Mouse (Mus musculus) brain, embryonic 14.5 days (tissue): Measurements from ENCODE around the gene Chp2.

ENCODE experiments used
- CTCF ChIP-seq: fragments of 200-500 bp; IDR thresholded peaks from 2 replicates; pipeline ENCODE4 v1.5.1; 2012; ENCODE audit warnings: inconsistent platforms, mild to moderate bottlenecking, moderate library complexity, borderline replicate concordance; ENCODE audit not compliant: insufficient read depth, insufficient read length; ENCODE audit errors: extremely low read depth
- POLR2A ChIP-seq: fragments of 200-500 bp; IDR thresholded peaks from 2 replicates; pipeline ENCODE4 v1.6.1; 2012; ENCODE audit warnings: mild to moderate bottlenecking, inconsistent platforms, borderline replicate concordance; ENCODE audit not compliant: poor library complexity, insufficient read depth, insufficient read length, severe bottlenecking; ENCODE audit errors: extremely low read depth

DNA sequence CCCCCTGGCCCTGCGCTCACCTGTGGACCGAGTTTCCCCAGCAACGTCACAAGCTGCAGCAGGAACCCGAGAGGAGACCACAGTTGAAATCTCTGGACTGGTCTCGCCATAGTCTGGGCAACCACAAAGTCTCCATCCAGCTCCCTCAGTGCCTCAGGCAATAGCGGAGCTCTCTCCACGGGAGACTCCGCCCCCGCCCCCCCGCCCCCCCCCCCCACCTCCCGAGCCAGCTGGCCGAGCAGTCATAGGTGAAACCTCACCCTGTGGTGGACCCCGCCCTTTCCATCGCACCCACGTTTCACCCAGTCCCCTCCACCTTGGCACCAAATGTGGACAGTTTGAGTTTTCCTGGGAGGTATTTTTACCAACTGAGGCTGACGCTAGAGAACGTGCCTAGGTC, 33.3 kb upstream of the Chp2 start, which contains the start of gene Ern2:
- TF ChIP-seq CTCF (no peak), POLR2A (no peak)
